Mouse (Mus musculus): ENCODE data around the gene Snx32. TPM values are rescaled to one million over a fixed set of nuclear protein-coding genes. Genes with fewer than 3 reads are reported as not detected.
A peak's percentile ranks its signal among the peaks of the same experiment; 100 is the strongest.

Snx32 gene
- polyA plus RNA-seq, 1 experiment from 2014 or later: 103 TPM

GRCm38 (mm10) chr19:5532520-5532919, 22.2 kb upstream of the Snx32 start:
- Histone ChIP-seq H3K27ac (replicated peaks) (no peak overlapping the region), H3K36me3 (no peaks in the 10 kb centered on the region), H3K9me3 (replicated peaks) (no peaks in the 10 kb centered on the region), H3K4me1 (peaks cover 15% of the 10 kb centered on the region), H3K4me3 (replicated peaks) (no peak overlapping the region), H3K4me2 (no peak overlapping the region), H3K9ac (replicated peaks) (no peak overlapping the region), H3K27me3 (replicated peaks) (peaks cover 8% of the 10 kb centered on the region; the same call in 1 of the 2 replicates)
- WGBS: 76% methylated on average over 8 of the region's 8 CpGs
- no peak for ATAC-seq (ENCODE audit: low FRiP score)

GRCm38 (mm10) chr19:5530138-5530524, 19.8 kb upstream of the Snx32 start:
- Histone ChIP-seq H3K4me1 (peaks cover 15% of the 10 kb centered on the region), H3K9me3 (replicated peaks) (no peaks in the 10 kb centered on the region), H3K4me2 (peak overlapping the region; percentile 48; the same call in 1 of the 2 replicates), H3K27me3 (replicated peaks) (peaks cover 8% of the 10 kb centered on the region; the same call in 1 of the 2 replicates), H3K27ac (replicated peaks) (no peak overlapping the region), H3K36me3 (no peaks in the 10 kb centered on the region), H3K9ac (replicated peaks) (no peak overlapping the region), H3K4me3 (replicated peaks) (no peak overlapping the region)
- no peak for ATAC-seq (ENCODE audit: low FRiP score)
- 23% methylated on average over 7 of the region's 7 CpGs for WGBS

- no peak overlapping the region for H3K9ac ChIP-seq (replicated peaks)
- H3K27ac ChIP-seq (replicated peaks): no peak overlapping the region
Observed at GRCm38 (mm10) chr19:5529325-5530137, 19.2 kb upstream of the Snx32 start.

GRCm38 (mm10) chr19:5525204-5525603, 14.9 kb upstream of the Snx32 start:
- Histone ChIP-seq H3K27ac (replicated peaks) (no peak overlapping the region), H3K9ac (replicated peaks) (no peak overlapping the region), H3K36me3 (no peaks in the 10 kb centered on the region), H3K9me3 (replicated peaks) (no peaks in the 10 kb centered on the region), H3K4me3 (replicated peaks) (no peak overlapping the region), H3K4me2 (no peak overlapping the region), H3K4me1 (peaks cover 13% of the 10 kb centered on the region), H3K27me3 (replicated peaks) (no peaks in the 10 kb centered on the region)
- no peak for ATAC-seq (ENCODE audit: low FRiP score)
- WGBS: 75% methylated on average over 5 of the region's 5 CpGs

More at GRCm38 (mm10) chr19:5529325-5530137, 19.2 kb upstream of the Snx32 start:
- H3K27me3 ChIP-seq (replicated peaks): peaks cover 8% of the 10 kb centered on the region; the same call in 1 of the 2 replicates
- H3K4me3 ChIP-seq (replicated peaks): 0 out of 2 replicates have a peak overlapping the region, but pooled peaks have one; percentile 2
- WGBS: 13% methylated on average over 20 of the region's 20 CpGs
- no peaks in the 10 kb centered on the region for H3K9me3 ChIP-seq (replicated peaks)
- no peaks in the 10 kb centered on the region for H3K36me3 ChIP-seq
- ATAC-seq (ENCODE audit: low FRiP score): peak; percentile 84; the same call in 1 of the 2 replicates
- peak overlapping the region; percentile 48 for H3K4me2 ChIP-seq
- peaks cover 15% of the 10 kb centered on the region for H3K4me1 ChIP-seq

- Histone ChIP-seq H3K4me3 (replicated peaks) (no peak overlapping the region), H3K27ac (replicated peaks) (no peak overlapping the region), H3K9ac (replicated peaks) (no peak overlapping the region), H3K27me3 (replicated peaks) (no peaks in the 10 kb centered on the region), H3K36me3 (no peaks in the 10 kb centered on the region), H3K4me2 (no peak overlapping the region), H3K9me3 (replicated peaks) (no peaks in the 10 kb centered on the region), H3K4me1 (no peaks in the 10 kb centered on the region)
- ATAC-seq (ENCODE audit: low FRiP score): no peak
- 88% methylated on average over 3 of the region's 3 CpGs for WGBS
Observed at GRCm38 (mm10) chr19:5518721-5519120, 8.4 kb upstream of the Snx32 start.

- WGBS: 77% methylated on average over 8 of the region's 8 CpGs
- Histone ChIP-seq H3K9me3 (replicated peaks) (no peaks in the 10 kb centered on the region), H3K4me2 (no peak overlapping the region), H3K4me3 (replicated peaks) (no peak overlapping the region), H3K4me1 (peaks cover 7% of the 10 kb centered on the region; the same call in 1 of the 2 replicates), H3K9ac (replicated peaks) (no peak overlapping the region), H3K36me3 (no peaks in the 10 kb centered on the region), H3K27me3 (replicated peaks) (no peaks in the 10 kb centered on the region), H3K27ac (replicated peaks) (no peak overlapping the region)
- no peak for ATAC-seq (ENCODE audit: low FRiP score)
Observed at GRCm38 (mm10) chr19:5516906-5517505, 6.7 kb upstream of the Snx32 start.

- no peak overlapping the region for H3K4me3 ChIP-seq (replicated peaks)
- no peak overlapping the region for H3K4me2 ChIP-seq
- no peak overlapping the region for H3K9ac ChIP-seq (replicated peaks)
- WGBS: 82% methylated on average over 7 of the region's 7 CpGs
- no peaks in the 10 kb centered on the region for H3K36me3 ChIP-seq
- H3K27me3 ChIP-seq (replicated peaks): no peaks in the 10 kb centered on the region
- ATAC-seq (ENCODE audit: low FRiP score): no peak
- H3K4me1 ChIP-seq: peaks cover 10% of the 10 kb centered on the region
- H3K9me3 ChIP-seq (replicated peaks): no peaks in the 10 kb centered on the region
- H3K27ac ChIP-seq (replicated peaks): no peak overlapping the region
Observed at GRCm38 (mm10) chr19:5515840-5516777, 5.8 kb upstream of the Snx32 start.

GRCm38 (mm10) chr19:5513005-5513349, 2.6 kb upstream of the Snx32 start:
- Histone ChIP-seq H3K27ac (replicated peaks) (no peak overlapping the region), H3K4me1 (peaks cover 32% of the 10 kb centered on the region), H3K9ac (replicated peaks) (no peak overlapping the region), H3K4me2 (no peak overlapping the region), H3K36me3 (no peaks in the 10 kb centered on the region), H3K9me3 (replicated peaks) (no peaks in the 10 kb centered on the region), H3K4me3 (replicated peaks) (no peak overlapping the region), H3K27me3 (replicated peaks) (no peaks in the 10 kb centered on the region)
- 91% methylated on average over 3 of the region's 3 CpGs for WGBS
- ATAC-seq (ENCODE audit: low FRiP score): no peak

- peak overlapping the region; percentile 11; the same call in 1 of the 2 replicates for H3K4me2 ChIP-seq
- no peak overlapping the region for H3K9ac ChIP-seq (replicated peaks)
- H3K36me3 ChIP-seq: no peaks in the 10 kb centered on the region
- 0 out of 2 replicates have a peak overlapping the region, but pooled peaks have one; percentile 45 for H3K27ac ChIP-seq (replicated peaks)
- H3K4me1 ChIP-seq: peaks cover 33% of the 10 kb centered on the region
- no peak for ATAC-seq (ENCODE audit: low FRiP score)
- H3K27me3 ChIP-seq (replicated peaks): no peaks in the 10 kb centered on the region
- no peaks in the 10 kb centered on the region for H3K9me3 ChIP-seq (replicated peaks)
- 80% methylated on average over 12 of the region's 12 CpGs for WGBS
- no peak overlapping the region for H3K4me3 ChIP-seq (replicated peaks)
Observed at GRCm38 (mm10) chr19:5512091-5513004, 2.0 kb upstream of the Snx32 start.

- Histone ChIP-seq H3K27ac (replicated peaks) (peak overlapping the region; percentile 85), H3K4me1 (peaks cover 33% of the 10 kb centered on the region), H3K4me2 (peak overlapping the region; percentile 83), H3K9ac (replicated peaks) (peak overlapping the region; percentile 55), H3K4me3 (replicated peaks) (peak overlapping the region; percentile 57), H3K36me3 (no peaks in the 10 kb centered on the region), H3K27me3 (replicated peaks) (no peaks in the 10 kb centered on the region), H3K9me3 (replicated peaks) (no peaks in the 10 kb centered on the region)
- WGBS: 48% methylated on average over 15 of the region's 15 CpGs
- peak; percentile 1; the same call in 1 of the 2 replicates for ATAC-seq (ENCODE audit: low FRiP score)
Observed at GRCm38 (mm10) chr19:5511074-5511632, 815 bp upstream of the Snx32 start.

All from neural tube, embryonic 15.5 days (tissue).